Mouse (Mus musculus) forebrain, embryonic 15.5 days (tissue): ENCODE measurements around the gene Ethe1. TPM values are rescaled to one million over a fixed set of nuclear protein-coding genes. Genes with fewer than 3 reads are reported as not detected.
"Not testable (repeated sequence)": the region's sequence is repeated elsewhere in the genome, so short reads cannot be mapped to it uniquely, and the experiment has no call there.

Experiments
- ATAC-seq: fragments of 200-750 bp; cut with Nextera tagmentation; replicated peaks from 2 replicates; pipeline ENCODE4 v1.8.0; 2017; ENCODE audit warnings: mild to moderate bottlenecking, moderate TSS enrichment, moderate library complexity
- H3K27ac ChIP-seq: fragments of 300-500 bp; sonication (generic); replicated peaks from 2 replicates; pipeline ENCODE4 v1.5.1; 2015; ENCODE audit warnings: mild to moderate bottlenecking, inconsistent platforms
- H3K27me3 ChIP-seq: fragments of 300-500 bp; sonication (generic); 2 replicates; pipeline ENCODE4 v1.6.1; 2015; ENCODE audit warnings: inconsistent platforms
- H3K36me3 ChIP-seq: fragments of 300-500 bp; sonication (generic); 2 replicates; pipeline ENCODE4 v1.6.1; 2015; ENCODE audit warnings: mild to moderate bottlenecking, inconsistent platforms
- H3K4me1 ChIP-seq: fragments of 300-500 bp; sonication (generic); 2 replicates; pipeline ENCODE4 v1.6.1; 2015; ENCODE audit warnings: inconsistent platforms
- H3K4me2 ChIP-seq: fragments of 300-500 bp; sonication (generic); replicated peaks from 2 replicates; pipeline ENCODE4 v1.6.1; 2015; ENCODE audit warnings: mild to moderate bottlenecking, inconsistent platforms
- H3K4me3 ChIP-seq: fragments of 300-500 bp; sonication (generic); 2 replicates; pipeline ENCODE4 v1.5.1; 2015; ENCODE audit warnings: mild to moderate bottlenecking, inconsistent platforms
- H3K9ac ChIP-seq: fragments of 300-500 bp; sonication (generic); replicated peaks from 2 replicates; pipeline ENCODE4 v1.6.1; 2015; ENCODE audit warnings: mild to moderate bottlenecking, inconsistent platforms
- H3K9me3 ChIP-seq: fragments of 300-500 bp; sonication (generic); 2 replicates; pipeline ENCODE4 v1.6.1; 2016; ENCODE audit warnings: inconsistent platforms
- WGBS: fragments of 180-500 bp; shearing (Covaris S2); methylation state at CpG from one replicate; pipeline ENCODE4 v1.1.7; 2015; ENCODE audit warnings: mixed read lengths; 5-methylcytosine and 5-hydroxymethylcytosine counted together
- polyA plus RNA-seq: library from polyadenylated mRNA; unstranded; fragments of >200 nt; fragmentation: Nextera tagmentation; extraction: Ambion mirVana; gene quantifications from 2 replicates; pipeline ENCODE4 v1.2.1, GENCODE M21; 2015

The Ethe1 gene
- polyA plus RNA-seq, 1 experiment from 2014 or later, result 17.4 TPM

- not testable (repeated sequence) for H3K4me1 ChIP-seq, H3K27ac ChIP-seq, H3K27me3 ChIP-seq, H3K9me3 ChIP-seq, H3K36me3 ChIP-seq, H3K4me2 ChIP-seq, ATAC-seq, H3K9ac ChIP-seq, H3K4me3 ChIP-seq
- WGBS, result 92% methylated on average over 8 of the region's 8 CpGs
Measured at GRCm38 (mm10) chr7:24618374-24618773, 31.0 kb downstream of the Ethe1 start.

GRCm38 (mm10) chr7:24619671-24620397 lies 32.5 kb downstream of the Ethe1 start:
- no peak overlapping the region for H3K4me3 ChIP-seq
- no peak overlapping the region for H3K27ac ChIP-seq
- H3K4me2 ChIP-seq, result no peak overlapping the region
- 57% methylated on average over 13 of the region's 13 CpGs for WGBS
- H3K4me1 ChIP-seq, result no peaks in the 10 kb centered on the region
- no peaks in the 10 kb centered on the region for H3K27me3 ChIP-seq
- no peak for ATAC-seq
- H3K9ac ChIP-seq, result no peak overlapping the region
- H3K36me3 ChIP-seq, result no peaks in the 10 kb centered on the region
- H3K9me3 ChIP-seq, result no peaks in the 10 kb centered on the region

GRCm38 (mm10) chr7:24621193-24621592 lies 33.9 kb downstream of the Ethe1 start:
- H3K36me3 ChIP-seq, result no peaks in the 10 kb centered on the region
- H3K9ac ChIP-seq, result no peak overlapping the region
- H3K27me3 ChIP-seq, result no peaks in the 10 kb centered on the region
- H3K4me1 ChIP-seq, result no peaks in the 10 kb centered on the region
- H3K27ac ChIP-seq, result no peak overlapping the region
- H3K4me3 ChIP-seq, result no peak overlapping the region
- no peak overlapping the region for H3K4me2 ChIP-seq
- WGBS, result 91% methylated on average over 3 of the region's 3 CpGs
- no peak for ATAC-seq
- no peaks in the 10 kb centered on the region for H3K9me3 ChIP-seq

GRCm38 (mm10) chr7:24622967-24623366 lies 35.6 kb downstream of the Ethe1 start:
- no peak overlapping the region for H3K4me2 ChIP-seq
- WGBS, result 86% methylated on average over 6 of the region's 6 CpGs
- H3K36me3 ChIP-seq, result no peaks in the 10 kb centered on the region
- H3K9ac ChIP-seq, result no peak overlapping the region
- 0 out of 2 replicates have a peak, but pooled peaks cover 2% of the 10 kb centered on the region for H3K27me3 ChIP-seq
- no peak overlapping the region for H3K27ac ChIP-seq
- H3K4me3 ChIP-seq, result no peak overlapping the region
- H3K9me3 ChIP-seq, result no peaks in the 10 kb centered on the region
- no peak for ATAC-seq
- no peaks in the 10 kb centered on the region for H3K4me1 ChIP-seq

GRCm38 (mm10) chr7:24628685-24629610 lies 41.6 kb downstream of the Ethe1 start:
- Histone ChIP-seq H3K9me3 (no peaks in the 10 kb centered on the region), H3K4me3 (peak overlapping the region; percentile 30), H3K27me3 (0 out of 2 replicates have a peak, but pooled peaks cover 2% of the 10 kb centered on the region), H3K27ac (no peak overlapping the region), H3K4me2 (peak overlapping the region; percentile 52), H3K9ac (peak overlapping the region; percentile 35; the same call in 1 of the 2 replicates), H3K36me3 (no peaks in the 10 kb centered on the region), H3K4me1 (peaks cover 6% of the 10 kb centered on the region; the same call in 1 of the 2 replicates)
- WGBS, result 9% methylated on average over 28 of the region's 33 CpGs
- peak; percentile 84 for ATAC-seq

DNA sequence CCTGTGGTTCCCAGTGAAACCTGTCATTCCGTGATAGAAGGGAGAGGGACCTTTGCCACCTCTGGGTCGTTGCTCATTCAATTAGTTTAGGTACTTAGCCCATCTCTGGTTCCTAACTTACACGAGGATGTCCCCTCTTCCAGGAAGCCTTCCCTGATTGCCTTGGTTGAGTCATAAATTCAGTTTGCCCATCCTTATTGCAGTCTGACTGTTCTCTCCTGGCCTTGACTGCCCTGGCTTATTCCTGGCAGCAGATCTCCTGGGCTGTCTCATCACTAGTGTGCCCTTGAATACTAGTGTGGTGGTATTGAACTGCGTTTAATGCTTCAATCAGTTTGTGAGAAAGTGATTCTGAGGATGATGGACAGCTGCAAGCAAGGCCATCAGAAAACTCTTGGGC lies 42.3 kb downstream of the Ethe1 start:
- no peak overlapping the region for H3K4me3 ChIP-seq
- no peak for ATAC-seq
- 0 out of 2 replicates have a peak, but pooled peaks cover 2% of the 10 kb centered on the region for H3K27me3 ChIP-seq
- no peaks in the 10 kb centered on the region for H3K36me3 ChIP-seq
- H3K9me3 ChIP-seq, result no peaks in the 10 kb centered on the region
- H3K9ac ChIP-seq, result no peak overlapping the region
- 73% methylated on average over 4 of the region's 4 CpGs for WGBS
- H3K4me1 ChIP-seq, result peaks cover 6% of the 10 kb centered on the region; the same call in 1 of the 2 replicates
- H3K4me2 ChIP-seq, result no peak overlapping the region
- no peak overlapping the region for H3K27ac ChIP-seq

DNA sequence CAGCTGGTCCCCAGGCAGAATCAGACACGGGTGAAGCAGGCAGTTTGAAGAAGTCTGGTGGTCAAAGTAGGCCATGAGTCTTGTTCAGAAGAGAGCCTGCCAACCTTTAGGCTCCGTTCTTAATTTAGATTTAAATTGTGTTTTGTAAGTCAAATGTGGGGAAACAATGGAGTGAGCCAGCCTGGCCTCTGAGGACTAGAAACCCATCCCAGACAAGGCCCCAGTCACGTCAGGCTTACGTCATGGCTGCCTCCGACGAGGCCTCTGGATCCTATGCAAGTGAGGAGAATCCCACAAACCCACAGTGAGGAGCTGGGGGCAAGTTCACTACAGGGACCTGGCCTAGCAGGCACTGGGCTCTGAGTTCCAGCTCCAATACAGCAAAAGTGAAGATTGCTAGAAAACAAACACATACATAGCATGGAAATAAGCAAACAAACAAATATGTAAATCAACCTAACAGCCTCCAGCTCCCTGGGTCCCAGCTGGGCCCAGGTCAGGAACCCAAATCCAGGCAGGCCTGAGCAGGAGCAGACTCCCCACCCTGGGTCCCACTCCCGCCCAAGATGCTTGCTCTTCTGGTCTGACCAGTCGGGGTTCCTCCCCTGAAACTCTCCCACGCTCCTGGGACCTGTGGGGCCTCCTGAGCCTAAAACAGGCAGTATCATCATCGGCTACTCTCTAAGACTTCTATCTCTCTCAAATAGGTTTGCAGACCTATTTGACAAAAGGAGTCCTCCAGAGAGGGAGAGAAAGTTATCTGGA lies 43.0 kb downstream of the Ethe1 start:
- Histone ChIP-seq H3K4me3 (no peak overlapping the region), H3K27ac (no peak overlapping the region), H3K9me3 (no peaks in the 10 kb centered on the region), H3K36me3 (no peaks in the 10 kb centered on the region), H3K9ac (no peak overlapping the region), H3K4me1 (peaks cover 6% of the 10 kb centered on the region; the same call in 1 of the 2 replicates), H3K27me3 (0 out of 2 replicates have a peak, but pooled peaks cover 2% of the 10 kb centered on the region), H3K4me2 (no peak overlapping the region)
- ATAC-seq, result no peak
- WGBS, result 63% methylated on average over 10 of the region's 10 CpGs

DNA sequence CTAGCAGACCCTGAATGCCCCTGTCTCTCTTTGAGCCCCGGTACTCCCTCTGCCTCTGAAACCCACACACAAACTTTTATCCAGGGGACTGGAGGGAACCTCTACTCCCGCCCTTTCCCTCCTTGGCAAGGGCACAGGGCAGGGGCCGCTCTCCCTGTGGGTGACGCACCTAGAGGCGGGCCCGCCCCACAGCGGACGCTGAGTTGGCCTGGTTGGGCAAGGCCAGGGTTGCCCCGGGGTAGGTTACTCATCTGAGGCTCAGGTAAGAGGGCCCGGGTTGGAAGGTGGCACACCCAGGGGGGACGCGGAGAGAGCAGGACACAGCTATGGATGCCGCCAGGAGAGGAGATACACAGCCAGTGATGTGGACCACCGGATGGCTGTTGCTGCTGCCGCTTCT lies 48.9 kb downstream of the Ethe1 start, which contains the start of gene Lypd3:
Gene Lypd3, plus strand, starts transcription at position 287 of the 400 bp plus-strand sequence.
- Histone ChIP-seq H3K9ac (no peak within 1 kb of the TSS), H3K27me3 (peaks cover 41% of the 10 kb centered on the region), H3K4me1 (peaks cover 17% of the 10 kb centered on the region), H3K4me3 (peak within 1 kb of the TSS; percentile 15; the same call in 1 of the 2 replicates), H3K4me2 (peak within 1 kb of the TSS; percentile 82; the same call in 1 of the 2 replicates), H3K36me3 (no peaks in the 10 kb centered on the region), H3K27ac (no peak within 1 kb of the TSS), H3K9me3 (no peaks in the 10 kb centered on the region)
- ATAC-seq, result no peak
- WGBS, result 22% methylated on average over 15 of the region's 15 CpGs

DNA sequence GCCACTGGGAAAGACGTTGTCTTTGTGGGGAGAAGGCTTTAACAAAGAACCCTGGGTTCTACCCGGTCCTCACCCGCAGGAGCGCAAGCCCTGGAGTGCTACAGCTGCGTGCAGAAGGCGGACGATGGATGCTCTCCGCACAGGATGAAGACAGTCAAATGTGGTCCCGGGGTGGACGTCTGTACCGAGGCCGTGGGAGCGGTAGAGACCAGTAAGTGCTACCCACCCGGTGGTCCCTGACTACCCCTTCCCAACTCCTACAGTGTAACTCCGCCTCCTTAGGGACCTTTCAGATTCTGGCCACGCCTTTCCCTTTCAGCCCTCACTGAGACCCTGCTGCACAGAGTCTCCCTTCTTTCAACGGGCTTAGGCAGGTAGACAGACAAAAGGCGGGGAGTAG lies 49.7 kb downstream of the Ethe1 start:
- peak overlapping the region; percentile 82; the same call in 1 of the 2 replicates for H3K4me2 ChIP-seq
- H3K9ac ChIP-seq, result no peak overlapping the region
- H3K36me3 ChIP-seq, result no peaks in the 10 kb centered on the region
- no peaks in the 10 kb centered on the region for H3K9me3 ChIP-seq
- H3K27me3 ChIP-seq, result peaks cover 44% of the 10 kb centered on the region
- no peak overlapping the region for H3K27ac ChIP-seq
- H3K4me1 ChIP-seq, result peaks cover 17% of the 10 kb centered on the region
- no peak for ATAC-seq
- 2% methylated on average over 18 of the region's 18 CpGs for WGBS
- H3K4me3 ChIP-seq, result peak overlapping the region; percentile 15; the same call in 1 of the 2 replicates

DNA sequence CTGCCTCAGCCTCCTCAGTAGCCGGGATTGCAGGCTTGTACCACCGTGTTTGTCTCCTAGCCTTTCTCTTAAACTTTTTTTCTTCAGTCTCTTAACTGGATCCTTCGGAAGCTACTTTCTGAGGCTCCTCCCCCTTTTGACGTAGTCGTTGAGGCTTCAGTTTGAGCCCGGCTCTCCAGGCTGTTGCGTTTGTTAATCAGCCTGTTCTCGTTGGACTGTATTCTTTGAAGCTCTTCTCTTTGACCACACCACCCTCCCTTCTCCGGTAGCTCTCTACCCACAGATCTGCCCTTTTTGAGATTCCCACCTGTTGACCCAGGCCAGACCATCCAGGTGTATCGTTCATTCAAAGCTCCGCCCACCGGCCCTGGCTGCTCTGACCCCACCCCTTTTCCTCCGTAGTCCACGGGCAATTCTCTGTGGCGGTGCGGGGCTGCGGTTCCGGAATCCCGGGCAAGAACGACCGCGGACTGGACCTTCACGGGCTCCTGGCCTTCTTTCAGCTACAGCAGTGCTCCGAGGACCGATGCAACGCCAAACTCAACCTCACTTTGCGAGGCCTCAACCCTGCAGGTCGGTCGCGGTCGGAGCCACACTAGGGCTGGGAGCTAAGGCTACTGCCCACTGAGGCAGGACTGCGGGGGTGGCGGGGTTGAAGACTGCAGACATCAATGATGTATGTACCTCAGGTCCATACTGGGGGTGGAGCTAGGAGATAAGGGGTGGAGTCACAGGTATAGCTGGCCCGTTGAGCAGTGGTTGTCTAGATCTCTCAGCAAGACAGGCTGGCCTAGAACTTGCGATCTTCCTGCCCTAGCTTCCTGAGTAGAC lies 50.9 kb downstream of the Ethe1 start:
- peak overlapping the region; percentile 82 for H3K4me2 ChIP-seq
- H3K4me1 ChIP-seq, result peaks cover 17% of the 10 kb centered on the region
- H3K4me3 ChIP-seq, result peak overlapping the region; percentile 40
- no peaks in the 10 kb centered on the region for H3K36me3 ChIP-seq
- WGBS, result 3% methylated on average over 35 of the region's 35 CpGs
- no peak; the same call in 1 of the 2 replicates for ATAC-seq
- H3K27ac ChIP-seq, result no peak overlapping the region
- no peaks in the 10 kb centered on the region for H3K9me3 ChIP-seq
- H3K9ac ChIP-seq, result peak overlapping the region; percentile 19
- H3K27me3 ChIP-seq, result peaks cover 44% of the 10 kb centered on the region

DNA sequence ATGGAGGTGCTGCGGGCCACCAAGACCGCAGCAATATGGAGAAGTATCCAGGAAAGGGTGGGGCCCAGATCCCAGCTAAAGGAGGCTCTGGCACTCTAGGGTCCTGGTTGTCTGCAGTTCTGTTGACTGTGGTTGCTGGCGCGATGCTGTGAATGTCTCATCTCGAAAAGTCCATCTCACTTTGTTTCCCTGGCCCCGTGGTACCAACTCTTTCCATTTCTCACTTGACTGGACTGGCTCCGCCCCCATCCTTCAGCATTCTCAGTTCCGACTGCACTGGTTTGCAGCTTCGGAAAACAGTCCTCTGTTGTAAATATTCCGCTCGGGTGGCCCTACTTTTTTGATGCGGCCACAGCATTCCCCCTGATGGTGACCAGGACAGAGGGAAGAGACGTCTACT lies 53.1 kb downstream of the Ethe1 start:
- Histone ChIP-seq H3K9me3 (no peaks in the 10 kb centered on the region), H3K4me3 (no peak overlapping the region), H3K9ac (no peak overlapping the region), H3K27me3 (peaks cover 43% of the 10 kb centered on the region), H3K27ac (no peak overlapping the region), H3K36me3 (no peaks in the 10 kb centered on the region), H3K4me2 (no peak overlapping the region), H3K4me1 (peaks cover 17% of the 10 kb centered on the region)
- 64% methylated on average over 13 of the region's 13 CpGs for WGBS
- no peak for ATAC-seq
